Mouse (Mus musculus) brain, embryonic 14.5 days (tissue): ENCODE measurements at regions not wholly inside any gene's neighbourhood (a gene's known extent, or its start where the extent isn't known, plus 50 kb on each side); places are given as distances from the start of the nearest gene placed in this dataset.

Experiments used
- DNase-seq: peaks from one replicate; pipeline ENCODE4 v3.0.0-alpha.2; 2011; ENCODE audit warnings: low read depth
- CTCF ChIP-seq: fragments of 200-500 bp; IDR thresholded peaks from 2 replicates; pipeline ENCODE4 v1.5.1; 2012; ENCODE audit warnings: inconsistent platforms, mild to moderate bottlenecking, moderate library complexity, borderline replicate concordance; ENCODE audit not compliant: insufficient read depth, insufficient read length; ENCODE audit errors: extremely low read depth
- POLR2A ChIP-seq: fragments of 200-500 bp; IDR thresholded peaks from 2 replicates; pipeline ENCODE4 v1.6.1; 2012; ENCODE audit warnings: mild to moderate bottlenecking, inconsistent platforms, borderline replicate concordance; ENCODE audit not compliant: poor library complexity, insufficient read depth, insufficient read length, severe bottlenecking; ENCODE audit errors: extremely low read depth

DNA sequence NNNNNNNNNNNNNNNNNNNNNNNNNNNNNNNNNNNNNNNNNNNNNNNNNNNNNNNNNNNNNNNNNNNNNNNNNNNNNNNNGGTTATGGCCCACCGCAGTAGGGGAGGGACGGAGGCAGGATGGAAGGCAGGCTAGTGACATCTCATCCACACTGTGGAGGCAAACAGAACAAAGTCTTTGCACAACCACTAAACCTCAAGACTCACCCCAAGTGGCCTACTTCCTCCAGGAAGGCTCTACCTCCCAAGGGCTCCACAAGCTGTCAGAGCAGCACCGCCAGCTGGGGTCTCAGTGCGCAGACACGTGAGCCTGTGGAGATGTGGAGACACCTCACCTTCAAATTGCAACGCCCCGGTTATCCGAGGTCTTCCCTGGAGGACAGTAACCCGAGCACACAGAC is 138.7 kb upstream of the Pmfbp1 start:
- DNase-seq = no peak
- TF ChIP-seq POLR2A (no peak), CTCF (no peak)

DNA sequence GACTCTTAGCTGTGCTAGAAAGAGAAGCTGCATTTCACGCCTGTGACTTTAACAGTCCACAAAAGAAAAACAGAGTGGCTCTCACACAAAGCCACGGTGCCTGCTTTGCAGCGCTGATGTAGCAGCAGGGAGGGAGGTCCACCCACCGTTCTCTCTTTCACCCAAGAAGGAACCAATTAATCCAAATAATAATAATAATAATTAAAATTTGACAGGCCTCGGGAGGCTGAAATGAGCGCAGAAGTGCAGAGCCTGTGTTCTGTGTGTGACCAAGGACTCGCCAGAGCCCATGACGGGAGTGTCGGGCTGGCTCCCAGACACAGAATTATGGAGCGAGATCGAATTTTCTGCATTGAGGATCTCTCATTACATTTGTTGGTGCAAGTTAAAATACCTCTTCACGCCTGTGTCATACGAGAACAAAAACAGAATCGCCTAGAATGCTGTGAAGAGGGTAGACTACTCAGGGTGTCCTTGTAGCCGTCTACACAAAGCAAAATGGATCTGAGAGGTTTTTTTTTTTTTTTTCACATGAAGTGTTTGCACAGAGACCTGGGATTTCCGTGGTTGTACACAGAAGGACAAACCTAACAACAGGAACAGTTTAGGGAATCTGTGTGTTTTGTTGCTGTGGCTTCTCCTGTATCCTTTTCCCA is 134.3 kb upstream of the Pmfbp1 start:
- TF ChIP-seq POLR2A (no peak), CTCF (no peak)
- DNase-seq = peak; percentile 77

DNA sequence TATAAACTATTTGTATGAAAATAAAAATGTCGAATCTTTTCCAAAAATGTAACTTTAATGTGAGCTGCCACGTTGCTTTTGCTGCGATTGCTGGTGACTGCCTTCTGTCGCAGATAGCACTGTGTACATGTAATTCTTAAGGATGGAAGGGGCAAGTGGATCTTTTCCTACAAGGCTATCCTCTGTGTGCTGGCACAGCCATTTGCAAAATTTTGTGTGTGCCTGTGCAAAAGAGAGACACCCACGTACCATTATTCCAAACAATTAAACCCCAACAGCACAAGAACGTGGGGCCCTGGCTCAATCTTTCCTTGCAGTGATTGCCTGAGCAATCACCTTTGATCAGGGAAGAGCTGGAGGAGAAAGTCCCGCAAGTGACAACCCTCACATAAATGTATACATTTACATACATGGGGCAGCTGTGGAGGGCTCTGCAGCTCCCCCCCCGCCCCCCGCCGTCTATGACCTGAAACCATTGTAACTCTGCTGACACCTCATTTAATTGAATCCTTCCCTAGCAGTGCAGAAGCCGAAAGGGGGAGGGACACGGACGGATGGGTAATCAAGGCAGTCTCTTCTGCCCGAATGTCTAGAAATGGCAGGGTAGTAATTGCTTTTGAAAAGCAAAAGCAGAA is 133.6 kb upstream of the Pmfbp1 start:
- peak; percentile 91 for DNase-seq
- TF ChIP-seq POLR2A (no peak), CTCF (no peak)

DNA sequence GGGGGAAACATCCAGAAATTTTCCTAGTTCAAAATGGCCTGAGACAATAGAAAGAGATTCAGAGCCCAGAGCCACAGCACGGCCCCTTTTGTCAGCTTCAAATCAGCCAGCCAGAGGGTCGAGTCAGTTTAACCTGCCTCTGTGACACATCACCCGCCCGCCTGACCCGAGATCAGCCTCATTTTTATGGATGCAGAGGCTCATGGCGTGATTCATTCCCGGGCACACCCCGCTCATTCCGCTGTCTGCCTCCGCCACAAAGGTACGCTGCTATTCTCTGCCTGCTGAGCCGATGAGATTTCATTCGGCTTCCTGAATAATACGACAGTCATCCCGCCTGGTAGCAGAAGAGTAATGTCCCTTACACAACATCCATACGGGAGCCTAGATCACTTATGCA is 132.9 kb upstream of the Pmfbp1 start:
- DNase-seq = peak; percentile 84
- TF ChIP-seq POLR2A (peak; percentile 47; the same call in 1 of the 2 replicates), CTCF (no peak)

- TF ChIP-seq CTCF (no peak), POLR2A (no peak)
- DNase-seq = no peak
These were observed 132.1 kb upstream of the Pmfbp1 start for GRCm38 (mm10) chr8:109361575-109362361.

GRCm38 (mm10) chr8:109363185-109363845 is 130.5 kb upstream of the Pmfbp1 start:
- TF ChIP-seq CTCF (no peak), POLR2A (no peak)
- DNase-seq = no peak

GRCm38 (mm10) chr8:109373977-109374376 is 119.8 kb upstream of the Pmfbp1 start:
- no peak for DNase-seq
- TF ChIP-seq CTCF (no peak), POLR2A (no peak)

DNA sequence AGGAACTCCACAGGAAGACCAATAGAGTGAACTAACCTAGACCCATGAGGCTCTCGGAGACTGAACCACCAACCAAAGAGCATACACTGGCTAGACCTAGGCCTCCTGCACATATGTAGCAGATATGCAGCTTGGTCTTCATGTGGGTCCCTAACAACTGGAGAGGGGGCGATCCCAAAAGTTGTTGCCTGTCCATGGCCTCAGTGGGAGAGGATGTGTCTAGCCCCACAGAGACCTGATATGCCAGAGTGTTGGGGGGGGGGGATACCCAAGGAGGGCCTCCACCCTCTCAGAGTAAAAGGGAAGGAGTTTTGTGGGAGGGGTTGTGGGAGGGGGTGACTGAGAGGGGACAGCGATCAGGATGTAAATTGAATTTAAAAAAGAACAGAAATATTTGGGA is 108.9 kb upstream of the Pmfbp1 start:
- no peak for DNase-seq
- TF ChIP-seq POLR2A = no peak
- TF ChIP-seq CTCF = no peak

GRCm38 (mm10) chr8:109395133-109395855 is 98.5 kb upstream of the Pmfbp1 start:
- DNase-seq = no peak
- TF ChIP-seq CTCF (no peak), POLR2A (no peak)

- TF ChIP-seq POLR2A (no peak), CTCF (no peak)
- peak; percentile 50 for DNase-seq
These were observed 94.2 kb upstream of the Pmfbp1 start for GRCm38 (mm10) chr8:109399616-109400015.
